Mouse (Mus musculus): Measurements from ENCODE around the gene Iqsec1. TPM values are rescaled to one million over a fixed set of nuclear protein-coding genes. Genes with fewer than 3 reads are reported as not detected.

Iqsec1 gene
- polyA plus RNA-seq, 1 experiment: 80.0 TPM

DNA sequence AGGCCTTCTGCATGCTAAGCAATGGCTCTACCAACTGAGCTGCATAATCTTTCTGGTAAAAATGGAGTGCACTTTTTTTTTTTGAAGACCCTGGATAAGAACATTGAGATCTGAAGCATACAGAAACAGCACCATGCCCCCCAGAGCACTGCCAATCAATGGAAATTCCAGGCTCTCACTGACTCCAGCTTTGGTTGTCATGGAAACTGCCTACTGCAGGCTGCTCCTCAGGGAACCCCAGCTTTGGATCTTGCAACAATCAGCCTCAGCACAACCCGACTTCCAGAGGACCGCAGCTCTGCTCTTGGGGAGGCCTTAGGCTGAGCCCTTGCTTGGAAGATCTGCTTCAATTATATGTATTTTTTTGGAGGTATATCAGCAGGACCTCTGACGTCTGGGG lies 201.9 kb downstream of the Iqsec1 start:
- no peak for DNase-seq (ENCODE audit: low read depth)

DNA sequence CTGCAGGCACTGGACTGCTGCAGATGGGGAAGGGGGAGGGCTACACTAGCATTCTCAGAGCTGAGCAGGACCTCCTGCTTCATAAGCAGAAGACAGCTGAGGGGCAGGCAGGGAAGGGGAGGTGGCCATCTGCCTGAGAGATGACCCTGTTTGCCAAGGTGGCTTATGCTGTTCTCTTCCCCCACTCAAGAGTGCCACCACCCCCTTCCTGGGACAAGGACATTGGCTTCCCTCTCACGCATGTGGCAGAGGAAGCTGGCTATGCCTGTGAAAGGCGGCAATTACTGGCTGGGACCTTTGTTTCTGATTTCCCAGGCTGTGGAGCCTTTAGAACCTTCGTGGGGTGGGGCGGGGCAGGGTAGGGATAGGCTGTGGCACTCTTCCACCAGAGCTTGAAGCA lies 204.5 kb downstream of the Iqsec1 start:
- no peak for DNase-seq (ENCODE audit: low read depth)

DNA sequence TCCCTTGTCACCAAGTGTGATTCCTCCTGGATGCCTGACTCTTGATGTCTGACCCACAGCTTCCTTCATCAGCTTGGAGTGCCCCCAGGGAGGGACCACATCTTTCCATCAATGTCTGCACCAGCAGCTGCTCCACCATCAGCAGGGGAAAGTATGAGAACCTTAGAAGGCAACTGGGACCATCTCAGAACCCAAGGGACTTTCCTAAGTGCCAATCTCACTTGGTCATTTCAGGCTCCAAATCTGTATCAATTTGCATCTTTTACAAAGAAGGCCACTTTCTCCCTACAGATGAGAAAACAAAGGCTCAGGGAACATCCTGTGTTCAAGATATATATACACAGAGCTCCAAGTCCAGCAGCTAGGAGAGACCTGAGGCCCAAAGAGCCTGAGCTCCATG lies 205.3 kb downstream of the Iqsec1 start:
- DNase-seq (ENCODE audit: low read depth): no peak

DNA sequence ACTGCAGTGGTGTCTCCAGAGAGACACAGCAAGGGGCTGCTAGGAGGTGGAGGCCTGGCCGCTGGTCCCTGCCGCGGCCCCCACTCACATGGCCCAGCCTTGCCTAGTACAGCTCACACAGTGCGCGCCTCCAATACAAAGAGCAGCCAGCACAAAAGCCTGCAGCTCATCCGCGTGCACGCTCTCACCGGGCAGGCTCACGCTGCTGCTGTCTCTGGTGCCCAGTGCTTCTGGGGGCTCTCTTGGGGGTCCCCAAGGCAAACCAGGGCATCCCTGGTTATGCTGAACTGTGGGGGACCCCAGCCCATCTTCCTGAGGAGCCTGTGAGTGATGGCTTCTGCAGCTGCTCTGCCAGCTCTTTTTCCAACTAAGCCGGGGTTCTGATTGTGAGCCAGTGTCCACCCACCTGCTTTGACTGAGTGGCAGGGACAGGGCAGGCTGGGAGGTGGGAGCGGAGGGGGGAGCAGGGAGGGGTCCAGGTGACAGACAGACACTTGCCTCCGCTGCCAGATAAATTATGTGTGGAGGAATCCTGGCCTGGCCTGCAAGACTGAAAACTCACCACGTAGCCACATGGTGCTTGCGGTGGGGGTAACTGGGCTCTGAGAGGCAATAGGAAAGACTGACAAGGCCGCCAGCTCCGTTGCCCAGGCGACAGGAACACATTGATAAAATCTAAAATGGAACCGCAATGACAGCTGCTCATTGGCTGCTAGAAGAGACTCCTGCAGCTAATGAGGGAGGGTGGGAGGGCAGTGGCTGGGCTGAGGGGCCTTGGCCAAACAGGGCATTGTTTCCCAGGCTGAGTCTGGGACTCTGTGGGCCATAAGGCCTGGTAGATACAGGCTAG lies 206.3 kb downstream of the Iqsec1 start:
- no peak for DNase-seq (ENCODE audit: low read depth)

DNA sequence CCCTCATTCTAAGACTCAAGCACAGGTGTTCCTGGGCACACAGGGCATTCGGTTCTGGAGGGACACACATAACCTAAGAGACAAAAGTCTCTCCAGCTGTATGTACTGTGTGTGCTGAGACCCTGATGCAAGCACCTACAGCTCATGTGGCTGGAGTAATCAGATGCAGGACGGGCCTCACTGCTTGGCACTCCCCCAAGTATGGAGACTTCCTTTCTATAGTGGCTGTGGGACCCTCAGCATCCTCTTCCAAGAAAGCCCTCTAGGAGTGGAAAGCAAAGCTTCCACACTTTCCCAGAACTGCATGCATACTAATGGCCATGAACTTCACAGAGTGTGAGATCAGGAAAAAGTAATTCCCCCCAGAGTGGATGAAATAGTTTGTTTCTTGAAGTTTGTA lies 208.0 kb downstream of the Iqsec1 start:
- DNase-seq (ENCODE audit: low read depth): no peak

DNA sequence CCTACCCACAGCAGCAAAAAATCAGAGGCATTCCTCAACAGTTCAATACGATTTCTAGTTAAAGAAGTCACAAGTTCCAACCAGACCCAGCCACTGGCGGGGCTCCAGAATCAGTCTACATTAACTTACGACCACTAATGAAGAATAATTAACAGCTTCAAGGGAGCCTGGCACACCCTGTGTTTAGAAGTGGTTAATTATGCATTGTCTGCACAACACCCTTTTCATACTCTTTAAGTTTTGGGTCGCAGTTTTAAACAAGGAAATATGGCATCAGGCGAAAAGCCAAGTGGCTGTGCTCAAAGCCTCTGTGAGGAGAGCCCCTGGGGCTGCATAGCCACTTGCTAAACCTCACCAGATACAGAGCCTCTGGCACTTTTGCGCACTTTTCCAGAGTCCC lies 209.6 kb downstream of the Iqsec1 start:
- DNase-seq (ENCODE audit: low read depth): no peak

DNA sequence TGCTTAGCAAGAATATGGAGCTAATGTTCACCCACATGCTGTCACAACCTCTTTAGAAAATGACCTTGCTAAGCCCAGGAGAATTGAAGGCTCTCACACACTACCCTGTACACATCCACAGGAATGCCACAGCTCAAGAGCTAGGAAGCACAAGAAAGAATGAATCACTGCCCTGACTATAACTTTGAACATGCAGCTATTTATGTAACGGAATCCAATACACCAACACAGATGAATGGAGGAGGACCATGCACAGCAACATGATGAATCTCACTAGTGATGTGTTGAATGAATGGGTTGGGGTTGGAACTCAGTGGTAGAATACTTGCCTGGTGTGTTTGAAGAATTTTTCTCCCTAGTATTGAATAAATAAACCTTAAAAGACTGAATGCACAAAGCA lies 211.2 kb downstream of the Iqsec1 start:
- DNase-seq (ENCODE audit: low read depth): no peak

DNA sequence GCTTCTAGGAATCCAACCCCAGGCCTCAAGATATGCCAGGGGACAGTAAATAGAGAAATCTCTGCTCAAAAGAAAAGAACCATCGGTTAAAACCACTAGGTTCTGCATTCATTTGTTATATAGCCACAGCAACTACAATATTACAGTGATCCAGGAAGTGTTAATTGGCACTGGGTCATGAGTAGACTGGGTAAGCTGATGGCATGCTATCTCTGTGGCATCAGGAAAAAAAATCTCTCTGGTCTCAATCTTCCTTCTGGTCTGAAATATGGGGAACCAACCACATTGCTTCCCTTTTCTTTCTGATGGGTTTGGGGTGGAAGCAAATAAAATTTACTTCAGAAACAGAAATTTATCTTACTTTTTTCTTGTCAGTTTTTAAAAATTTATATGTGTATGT lies 212.9 kb downstream of the Iqsec1 start:
- DNase-seq (ENCODE audit: low read depth): no peak

DNA sequence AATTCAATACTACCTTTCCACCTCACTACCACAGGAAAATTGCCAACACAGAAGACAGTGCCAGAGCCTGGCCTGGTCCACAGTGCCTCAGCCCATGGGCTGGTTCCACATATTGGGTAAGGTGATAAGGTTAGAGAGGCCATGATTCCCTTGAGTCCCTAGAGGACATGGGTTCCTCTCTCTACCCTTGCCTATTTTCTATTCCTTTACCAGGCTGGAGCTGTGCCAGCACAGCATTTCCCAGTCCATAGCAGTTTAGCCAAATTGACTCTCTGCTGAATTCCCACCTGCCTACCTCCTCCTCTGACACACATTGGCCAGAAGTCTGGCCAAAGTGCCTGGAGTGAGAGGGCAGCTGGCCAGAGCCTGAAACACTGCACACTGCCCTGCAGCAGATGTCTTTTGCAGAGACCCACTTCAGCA lies 214.7 kb downstream of the Iqsec1 start:
- DNase-seq (ENCODE audit: low read depth): no peak

DNA sequence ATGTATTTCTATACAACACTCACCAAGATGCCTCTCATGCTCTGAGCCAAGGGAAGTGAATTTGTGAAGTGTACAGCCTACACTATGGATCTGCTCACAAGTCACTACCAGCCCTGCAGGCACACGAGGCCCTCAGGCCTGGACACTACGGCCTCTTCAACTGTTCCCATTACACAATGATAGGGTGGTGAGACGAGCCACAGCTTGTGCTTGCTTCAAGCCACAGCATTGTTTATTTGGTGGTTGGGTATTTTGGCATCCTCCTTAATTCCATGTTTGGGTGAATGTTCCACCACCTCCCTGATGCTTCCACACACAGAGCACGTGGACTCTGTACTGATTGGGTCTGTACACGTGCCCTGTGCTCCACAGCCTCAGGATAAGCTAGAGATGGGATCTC lies 216.4 kb downstream of the Iqsec1 start:
- DNase-seq (ENCODE audit: low read depth): no peak

DNA sequence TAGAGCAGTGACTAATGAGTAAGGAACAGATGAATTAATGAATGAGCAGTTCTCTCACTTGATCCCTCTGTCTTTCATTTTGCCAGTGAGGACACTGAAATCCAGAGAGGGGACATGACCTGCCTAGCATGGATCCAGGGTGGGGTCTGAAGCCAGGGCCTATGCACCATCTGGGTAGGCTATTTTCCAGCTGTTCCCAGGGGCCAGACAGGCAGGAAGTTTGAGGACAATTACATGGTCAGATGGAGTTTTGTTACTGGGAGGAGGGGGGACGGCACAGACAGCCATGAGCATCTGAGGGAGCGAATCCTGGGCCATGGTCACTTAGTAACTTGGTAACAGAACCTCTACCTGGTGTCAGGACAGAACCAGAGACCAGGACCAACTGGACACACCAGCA lies 220.0 kb downstream of the Iqsec1 start:
- no peak for DNase-seq (ENCODE audit: low read depth)

DNA sequence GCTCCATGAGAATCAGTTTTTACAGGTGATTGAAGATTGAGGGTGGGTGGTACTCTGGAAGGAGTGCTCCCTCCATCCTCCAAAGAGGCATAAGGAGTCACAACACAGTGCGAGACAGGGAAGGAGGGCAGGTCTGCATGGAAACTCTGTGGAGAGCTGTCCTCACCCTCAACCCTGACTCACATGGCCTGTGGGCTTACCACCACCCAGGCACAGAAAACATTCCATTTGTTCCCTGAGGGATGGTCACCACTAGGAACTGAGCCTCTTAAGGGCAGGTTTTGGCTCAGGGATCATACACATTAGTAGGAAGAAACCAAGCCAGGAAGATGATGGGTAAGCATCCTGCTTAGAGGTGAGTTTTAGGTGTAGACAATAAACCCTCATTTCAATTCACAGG lies 220.6 kb downstream of the Iqsec1 start:
- no peak for DNase-seq (ENCODE audit: low read depth)

DNA sequence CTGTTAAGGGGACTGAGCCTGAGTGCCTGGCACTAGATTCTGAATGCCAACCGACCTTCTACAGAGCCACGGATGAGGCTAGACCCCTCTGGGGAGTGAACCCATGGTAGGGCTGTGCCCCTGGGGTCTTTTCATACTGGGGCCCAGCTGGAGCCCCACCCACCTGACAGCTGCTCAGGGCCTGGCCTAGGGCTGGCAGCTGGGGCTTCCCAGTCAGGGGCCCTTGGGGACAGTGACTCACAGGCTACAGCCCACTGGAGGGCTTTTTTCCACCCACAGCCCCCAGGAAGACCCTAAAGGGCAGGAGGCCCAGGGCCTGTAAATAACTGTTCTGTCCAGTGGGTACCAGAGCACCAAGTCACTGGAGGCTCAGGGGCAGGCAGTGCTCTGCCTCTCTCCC lies 223.7 kb downstream of the Iqsec1 start:
- DNase-seq (ENCODE audit: low read depth): no peak

DNA sequence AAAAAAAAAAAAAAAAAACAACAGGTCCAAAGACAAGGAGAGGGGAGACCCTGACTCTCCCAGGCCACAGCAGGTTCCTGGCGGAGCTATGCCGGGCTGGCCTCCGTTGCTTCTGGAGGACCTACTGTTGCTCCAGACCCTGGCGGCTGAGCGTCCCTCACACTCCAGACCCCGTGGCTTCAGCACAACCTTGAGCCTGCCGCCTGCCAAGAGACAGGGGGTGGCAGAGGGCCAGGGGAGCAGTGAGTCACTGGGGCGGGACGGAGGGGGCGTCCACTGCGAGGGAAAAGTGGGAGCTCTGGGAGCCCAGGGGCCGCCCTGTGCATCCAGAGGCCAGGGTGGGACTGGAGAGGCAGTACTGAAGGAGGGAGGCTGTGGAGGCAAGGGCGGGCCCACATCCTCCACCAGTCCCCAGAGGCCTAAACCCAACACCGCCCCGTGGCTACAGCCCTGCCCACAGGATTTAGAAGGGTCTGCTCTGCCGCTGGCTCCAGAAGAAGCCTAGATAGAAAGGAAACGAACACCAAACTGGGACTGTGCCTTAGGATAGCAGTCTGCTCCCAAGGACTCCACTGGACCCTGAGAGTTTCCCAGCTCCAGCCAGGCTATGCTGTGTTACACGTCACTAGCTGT lies 224.4 kb downstream of the Iqsec1 start:
- no peak for DNase-seq (ENCODE audit: low read depth)

DNA sequence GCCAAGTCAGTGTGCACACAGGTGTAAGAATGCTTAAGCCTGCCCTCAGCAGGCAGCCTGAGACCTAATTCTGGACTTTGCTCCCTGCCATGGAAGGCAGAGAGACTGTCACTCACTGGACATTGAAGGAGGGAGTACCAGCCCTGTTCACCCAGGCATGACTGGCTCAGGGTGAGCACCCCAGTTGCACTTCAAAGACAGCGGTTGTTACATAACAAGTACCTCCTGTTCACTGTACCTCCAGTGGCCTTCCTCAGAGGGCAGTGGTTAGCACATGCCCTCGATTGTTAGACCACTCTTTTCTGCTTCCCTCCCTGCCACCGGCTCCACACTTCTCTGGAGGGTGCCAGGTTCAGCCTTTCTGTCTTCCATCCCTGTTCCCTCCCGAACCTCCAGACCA lies 225.2 kb downstream of the Iqsec1 start:
- no peak for DNase-seq (ENCODE audit: low read depth)

DNA sequence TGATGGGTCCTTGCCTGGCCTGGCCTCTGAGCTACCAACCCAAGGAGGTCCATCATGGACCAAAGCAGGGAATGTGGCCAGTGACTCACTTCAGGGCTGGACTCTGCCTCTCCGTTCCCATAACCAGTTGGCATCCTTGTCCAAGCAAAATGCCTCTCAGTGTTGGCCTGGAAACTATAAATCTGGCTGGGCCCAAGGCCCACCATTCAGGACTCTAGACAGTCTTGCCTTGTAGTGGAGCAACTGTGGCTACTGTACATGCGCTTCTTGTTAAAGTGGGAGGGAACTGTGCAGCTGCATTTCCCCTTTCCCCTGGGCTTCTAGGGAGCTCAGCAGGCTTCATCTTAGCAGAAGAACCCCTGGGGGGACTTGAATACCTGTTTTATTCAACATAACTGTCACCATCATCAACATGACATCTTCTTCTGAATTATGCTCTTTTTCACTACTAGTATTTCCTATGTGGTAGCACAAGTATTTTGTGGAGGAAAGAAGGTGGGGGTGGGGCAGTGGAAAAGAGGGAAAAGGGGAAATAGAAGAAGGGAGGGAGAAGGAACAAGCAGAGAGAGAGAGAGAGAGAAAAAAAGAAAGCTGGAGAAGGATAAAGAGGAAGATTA lies 226.3 kb downstream of the Iqsec1 start:
- DNase-seq (ENCODE audit: low read depth): no peak

DNA sequence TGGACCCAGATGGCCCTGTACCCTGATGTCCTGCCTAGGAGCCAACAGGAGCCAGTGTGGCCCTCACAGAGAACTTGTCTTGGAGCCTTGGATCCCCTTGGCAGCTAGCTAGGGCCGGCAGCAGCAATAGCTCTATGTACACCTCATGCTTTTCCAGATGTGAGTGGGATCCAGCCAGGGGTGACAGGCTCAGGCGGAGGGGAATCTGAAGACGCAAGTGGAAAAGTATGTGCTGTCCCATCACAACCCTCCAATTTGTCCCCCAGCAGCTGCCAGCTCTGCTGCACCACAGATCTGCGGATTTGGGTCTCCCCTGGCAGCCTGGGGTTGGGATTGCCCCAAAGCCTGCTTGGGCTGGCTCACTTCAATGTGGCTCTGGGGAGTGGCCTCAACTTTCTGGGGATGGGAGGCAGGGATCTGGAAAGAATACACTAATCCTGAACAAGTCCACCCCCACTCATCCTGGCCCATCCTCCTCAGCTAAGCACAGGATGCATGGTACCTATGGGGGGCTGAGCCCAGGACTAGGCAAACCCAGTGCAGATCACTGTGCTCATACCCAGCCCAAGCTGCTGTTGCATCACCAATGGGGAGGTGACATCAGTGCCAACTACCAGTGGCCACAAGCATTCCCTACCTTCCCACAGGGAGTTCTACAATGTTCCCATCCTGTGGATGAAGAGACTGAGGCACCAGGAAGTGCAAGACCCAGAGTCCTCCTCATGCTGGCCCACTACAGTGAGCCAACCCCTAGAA lies 227.0 kb downstream of the Iqsec1 start:
- no peak for DNase-seq (ENCODE audit: low read depth)

DNA sequence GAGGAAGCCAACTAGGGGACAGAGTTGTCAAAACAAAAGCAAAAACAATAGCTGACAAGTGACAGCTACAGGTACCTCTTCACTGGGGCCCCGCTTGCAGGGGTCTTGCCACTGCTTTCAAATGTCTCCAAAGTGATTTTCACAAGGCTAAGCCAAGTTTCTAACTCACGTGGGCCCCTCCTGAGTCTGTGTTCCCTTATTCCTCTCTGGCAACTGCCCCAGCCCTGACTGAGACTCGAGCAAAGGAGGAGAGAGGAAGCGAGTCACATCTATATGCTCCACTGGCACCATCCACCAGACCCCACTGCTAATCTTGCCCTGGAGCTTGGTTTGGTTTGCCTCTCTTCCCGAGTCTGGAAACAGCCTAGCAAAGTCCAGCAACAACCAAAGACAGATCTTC lies 227.6 kb downstream of the Iqsec1 start:
- no peak for DNase-seq (ENCODE audit: low read depth)

DNA sequence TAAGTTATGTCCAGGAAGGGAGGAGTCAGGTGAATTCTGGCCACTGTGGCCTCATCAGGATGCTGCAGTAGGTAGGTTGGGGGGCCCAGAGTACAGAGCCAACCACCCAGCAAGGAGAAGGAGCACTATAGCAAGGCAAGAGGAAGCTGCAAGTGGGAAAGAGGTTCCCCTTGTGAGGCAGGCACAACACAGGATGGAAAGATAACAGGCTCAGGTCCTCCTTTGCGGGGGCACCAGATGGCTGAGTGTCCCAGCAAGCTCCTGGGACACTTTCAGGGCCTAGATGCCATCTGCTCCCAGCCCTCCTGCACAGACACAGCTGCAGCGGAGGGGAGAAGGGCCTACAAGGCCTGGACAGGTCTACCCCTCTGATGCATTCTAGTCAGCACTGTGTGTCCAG lies 228.7 kb downstream of the Iqsec1 start:
- DNase-seq (ENCODE audit: low read depth): no peak

DNA sequence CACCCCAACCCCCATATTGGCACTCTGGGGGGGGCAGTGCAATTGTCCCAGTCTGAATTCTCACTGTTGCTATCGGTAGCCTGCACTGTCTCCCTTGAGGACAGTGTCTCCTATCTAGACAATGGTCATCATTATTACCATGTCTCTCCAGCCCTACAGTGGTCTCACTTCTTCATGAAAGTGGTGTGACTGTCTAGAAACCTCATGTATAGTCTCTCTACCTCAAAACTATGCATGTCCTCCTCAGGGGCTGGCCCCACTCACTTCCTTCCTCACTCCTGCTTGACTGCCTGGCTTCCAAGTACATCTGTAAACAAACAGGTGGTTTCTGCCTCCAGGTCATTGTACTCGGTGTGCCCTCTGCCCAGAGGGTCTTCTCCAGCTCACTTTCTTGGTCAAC lies 230.3 kb downstream of the Iqsec1 start:
- DNase-seq (ENCODE audit: low read depth): no peak

DNA sequence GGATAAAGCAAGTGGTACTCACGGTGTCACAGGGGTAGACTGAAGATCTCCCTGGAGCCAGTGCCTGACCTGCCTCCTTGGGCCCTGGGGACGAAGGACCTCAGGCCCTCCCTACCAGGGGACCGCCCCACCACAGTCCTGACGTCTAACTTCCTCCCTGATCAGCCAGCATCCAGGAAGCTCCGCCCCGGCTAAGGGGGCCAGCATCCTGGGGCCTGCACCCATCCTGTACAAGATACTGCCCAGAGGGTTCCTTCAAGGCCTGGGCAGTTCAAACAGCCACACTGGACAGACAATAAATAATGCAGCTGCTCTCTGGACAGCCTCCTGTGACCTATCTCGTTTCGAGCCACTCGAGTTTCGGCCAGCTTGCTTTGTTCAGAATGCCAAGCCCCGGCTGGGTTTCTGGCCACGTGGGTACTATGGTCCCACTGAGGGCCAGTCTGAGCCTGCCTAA lies 231.0 kb downstream of the Iqsec1 start:
- no peak for DNase-seq (ENCODE audit: low read depth)

DNA sequence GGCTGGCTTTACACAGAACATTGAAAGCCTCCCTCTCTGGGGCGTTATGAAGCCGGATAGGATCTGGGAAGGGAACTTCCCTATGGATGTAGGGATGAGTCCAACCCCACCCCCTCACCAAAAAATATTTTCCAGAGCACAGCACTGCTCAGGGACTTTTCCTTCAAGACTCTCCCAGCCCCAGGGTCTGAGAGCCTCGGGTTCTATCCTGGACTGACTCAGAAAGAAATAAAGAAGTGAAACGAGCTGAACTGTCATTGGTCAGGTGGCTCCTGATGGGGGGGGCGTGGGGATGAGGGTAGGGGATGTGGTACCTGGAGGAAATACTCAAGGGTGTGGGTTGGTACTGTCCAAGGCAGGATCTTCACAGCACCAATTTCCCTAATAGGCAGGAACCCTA lies 231.9 kb downstream of the Iqsec1 start:
- DNase-seq (ENCODE audit: low read depth): no peak

DNA sequence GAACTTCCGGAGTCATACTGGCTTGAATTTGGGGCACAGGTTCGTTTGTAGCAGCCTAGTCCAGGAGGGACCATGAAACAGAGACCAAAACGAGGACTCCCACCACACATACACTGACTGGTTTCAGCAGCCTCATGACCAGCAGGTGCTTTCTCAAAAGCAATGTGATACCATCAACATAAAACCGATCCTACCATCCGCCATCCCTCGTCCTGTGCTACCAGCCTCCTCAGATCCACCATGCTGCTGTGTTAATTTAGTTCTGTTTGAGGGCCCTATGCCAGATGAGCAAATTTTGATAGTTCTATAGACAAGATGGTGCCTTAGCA lies 232.9 kb downstream of the Iqsec1 start:
- DNase-seq (ENCODE audit: low read depth): no peak
